Mouse (Mus musculus) 416B (cell line): Measurements from ENCODE around the gene Il2rb.
A peak's percentile ranks its signal among the peaks of the same experiment; 100 is the strongest.

ENCODE experiments used
- DNase-seq: peaks from one replicate; pipeline ENCODE4 v3.0.0; 2011; ENCODE audit warnings: low read depth

Il2rb gene

DNA sequence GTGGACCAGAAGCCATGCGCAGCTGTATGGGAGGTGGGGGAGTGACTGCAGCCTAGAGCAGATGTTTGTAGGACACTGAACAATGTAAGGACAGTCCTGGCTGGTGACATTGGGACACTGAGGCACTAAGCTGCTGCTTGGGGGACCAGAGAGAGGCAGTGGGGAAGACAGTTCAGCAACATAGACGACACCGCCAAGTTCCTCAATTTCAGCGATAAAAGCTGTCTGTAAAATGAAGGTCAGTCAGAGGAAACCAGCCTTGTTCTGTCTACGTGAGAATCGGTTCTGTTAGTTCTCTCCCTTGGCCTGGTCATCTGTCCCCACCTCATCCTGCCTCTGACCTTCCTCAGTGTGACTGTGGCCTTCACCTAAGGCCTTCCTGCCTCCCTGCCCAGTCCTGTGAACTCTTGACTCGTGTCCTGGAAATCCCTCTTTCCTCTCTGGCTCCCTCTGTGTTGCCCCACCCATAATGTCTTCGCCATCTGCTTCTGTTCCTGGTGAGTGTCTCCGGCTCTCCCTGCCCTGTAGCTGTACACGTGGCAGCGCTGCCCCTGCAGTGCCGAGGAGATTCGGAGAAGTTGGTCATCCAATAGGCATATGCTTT, 25.1 kb upstream of the Il2rb start:
- DNase-seq, result peak; percentile 39

DNA sequence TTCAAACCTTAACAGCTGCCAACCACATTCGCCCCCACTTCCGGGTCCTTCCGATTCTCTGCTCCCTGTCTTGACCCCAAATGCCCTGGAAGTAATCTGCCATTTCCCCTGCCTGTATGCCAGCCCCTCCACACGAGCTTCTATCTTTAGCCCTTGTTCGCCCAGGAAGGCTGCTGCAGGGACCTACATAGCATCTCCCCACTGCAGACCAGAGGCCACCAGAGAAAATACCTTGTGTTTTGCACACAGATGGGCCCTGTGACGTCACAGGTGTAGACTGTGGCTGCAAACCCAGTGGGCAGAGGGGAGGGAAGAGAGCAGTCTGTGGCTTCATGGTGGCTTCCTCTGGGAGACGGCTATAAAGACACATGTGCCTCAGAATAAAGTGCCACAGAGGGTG, 23.1 kb upstream of the Il2rb start:
- peak; percentile 49 for DNase-seq

DNA sequence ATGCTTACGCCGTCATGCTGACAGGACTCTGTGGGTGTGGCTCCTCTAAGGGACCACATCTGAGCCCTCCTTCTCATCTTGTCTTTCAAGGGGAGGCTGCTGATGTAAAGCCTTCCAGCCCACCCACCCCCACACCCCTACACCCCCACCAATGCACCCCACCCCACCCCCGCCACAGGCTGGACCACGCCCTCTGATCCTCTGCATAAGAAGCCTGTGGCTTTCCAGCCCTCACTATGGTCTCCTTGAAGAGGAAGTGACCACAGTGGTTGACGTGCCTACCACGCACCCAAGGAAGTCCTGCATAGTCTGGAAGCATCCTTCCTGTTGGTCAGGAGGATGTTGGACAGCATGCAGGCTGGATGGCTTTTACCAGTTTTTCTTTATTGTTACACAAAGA, 20.7 kb upstream of the Il2rb start:
- peak; percentile 68 for DNase-seq

DNA sequence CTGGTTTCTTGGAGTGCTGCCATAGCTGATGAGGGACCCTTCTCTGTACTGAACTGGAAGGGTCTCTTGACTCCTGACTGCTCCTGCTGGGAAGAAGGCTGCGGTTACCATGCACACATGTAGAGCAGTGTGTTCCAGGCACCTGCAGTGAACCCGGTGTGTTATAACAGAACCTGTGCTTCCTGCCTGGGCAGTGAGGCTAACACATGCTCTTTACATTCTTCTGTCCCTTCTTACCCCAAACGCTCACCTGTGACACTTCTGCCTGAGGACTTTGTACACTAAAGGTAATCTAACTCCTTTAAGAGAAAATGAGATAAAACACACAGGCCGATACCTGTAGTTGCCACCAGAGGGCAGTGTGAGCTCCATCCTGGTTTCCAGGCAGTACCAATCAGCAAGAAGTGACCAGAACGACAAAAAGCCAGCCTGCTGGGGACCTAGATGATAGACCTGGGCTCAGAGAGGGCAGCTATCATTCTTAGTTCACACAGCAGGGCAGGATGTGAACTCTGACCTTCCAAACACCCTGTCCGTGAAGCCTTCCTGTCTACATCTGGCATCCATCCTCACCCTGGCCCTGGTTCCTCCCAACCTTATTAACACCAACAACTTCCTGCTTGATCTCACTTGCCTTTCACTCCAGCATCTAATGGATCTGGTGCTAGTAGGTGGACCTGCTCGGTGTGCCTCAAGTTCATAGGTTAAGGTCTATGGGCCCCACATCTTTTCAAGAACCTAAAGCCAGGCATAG, 19.5 kb upstream of the Il2rb start:
- DNase-seq, result peak; percentile 76

DNA sequence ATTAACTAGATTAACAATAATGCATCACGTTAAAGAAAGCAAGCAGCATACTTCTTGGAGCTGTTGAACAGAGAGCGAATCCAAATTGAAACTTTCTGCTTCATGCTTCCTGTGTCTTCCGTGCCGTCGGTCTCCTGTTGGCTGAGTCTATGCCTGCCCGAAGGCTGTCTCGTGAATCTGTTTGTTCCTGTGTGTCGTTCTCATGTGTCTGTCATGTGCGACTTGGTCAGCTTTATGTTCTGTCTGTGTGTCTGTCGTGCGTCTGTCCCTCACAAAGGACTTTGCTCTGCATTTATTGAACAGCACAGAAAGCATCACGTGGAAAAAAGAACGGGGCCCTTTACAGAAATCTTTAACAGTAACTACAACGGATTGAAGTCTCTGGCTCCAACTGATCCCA, 17.9 kb upstream of the Il2rb start:
- no peak for DNase-seq

DNA sequence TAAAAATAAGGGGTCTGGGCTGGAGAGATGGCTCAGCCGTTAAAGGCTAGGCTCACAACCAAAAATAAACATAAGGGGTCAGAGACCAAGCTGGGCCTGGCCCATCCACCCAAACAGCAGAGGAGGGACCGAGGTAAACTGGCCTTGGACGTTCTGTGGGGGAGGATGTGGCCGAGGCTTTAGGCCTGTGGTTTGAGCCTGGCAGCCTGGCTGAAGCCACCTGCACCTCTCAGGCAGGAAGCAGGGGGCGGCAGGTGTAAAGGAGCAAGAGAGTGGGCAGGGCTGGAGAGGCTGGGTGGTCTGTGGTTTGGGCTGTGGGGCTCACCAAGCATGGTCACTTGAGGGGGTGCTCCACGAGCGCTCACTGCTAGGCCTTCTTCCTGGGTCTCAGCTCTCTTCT, 16.9 kb upstream of the Il2rb start:
- DNase-seq, result peak; percentile 56

DNA sequence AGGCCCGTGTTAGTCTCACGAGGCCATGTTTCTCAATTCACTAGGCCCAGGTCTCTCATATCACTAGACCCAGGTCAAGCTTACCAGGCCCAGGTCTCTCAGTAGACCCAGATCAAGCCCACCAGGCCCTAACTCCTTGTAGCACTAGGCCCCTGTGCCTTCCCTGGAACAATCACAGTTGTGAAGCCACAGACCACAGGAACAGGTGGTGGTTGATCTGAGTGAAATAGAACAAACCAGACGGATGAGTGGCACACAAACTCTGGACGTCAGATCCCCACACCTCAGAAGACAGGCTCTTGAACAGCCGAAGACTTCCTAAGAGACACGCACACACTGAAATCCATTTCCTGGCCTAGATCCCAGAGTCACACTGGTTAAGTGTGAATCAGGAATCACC, 15.7 kb upstream of the Il2rb start:
- peak; percentile 58 for DNase-seq

DNA sequence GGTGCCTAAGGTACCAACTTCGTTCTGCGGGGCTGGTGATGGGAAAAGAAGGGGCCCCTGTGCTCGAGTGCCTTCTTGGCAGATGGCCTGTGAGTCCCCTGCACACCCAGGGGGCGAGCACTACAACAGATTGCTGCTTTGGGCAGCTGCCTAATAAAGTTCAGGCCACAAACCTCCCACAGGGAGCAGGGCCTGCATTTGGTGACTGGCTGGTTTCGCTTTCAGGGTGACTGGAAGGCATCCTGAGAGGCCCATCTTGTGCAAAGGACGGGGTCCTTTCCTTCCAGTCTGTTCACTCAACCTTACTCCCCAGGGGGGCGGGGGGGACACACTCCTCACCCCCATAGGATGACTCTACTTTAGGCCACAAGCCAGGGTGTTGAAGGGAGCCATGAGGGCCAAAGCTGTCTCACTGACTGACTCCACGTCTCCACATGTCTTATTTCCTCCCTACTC, 15.1 kb upstream of the Il2rb start:
- DNase-seq, result peak; percentile 53

DNA sequence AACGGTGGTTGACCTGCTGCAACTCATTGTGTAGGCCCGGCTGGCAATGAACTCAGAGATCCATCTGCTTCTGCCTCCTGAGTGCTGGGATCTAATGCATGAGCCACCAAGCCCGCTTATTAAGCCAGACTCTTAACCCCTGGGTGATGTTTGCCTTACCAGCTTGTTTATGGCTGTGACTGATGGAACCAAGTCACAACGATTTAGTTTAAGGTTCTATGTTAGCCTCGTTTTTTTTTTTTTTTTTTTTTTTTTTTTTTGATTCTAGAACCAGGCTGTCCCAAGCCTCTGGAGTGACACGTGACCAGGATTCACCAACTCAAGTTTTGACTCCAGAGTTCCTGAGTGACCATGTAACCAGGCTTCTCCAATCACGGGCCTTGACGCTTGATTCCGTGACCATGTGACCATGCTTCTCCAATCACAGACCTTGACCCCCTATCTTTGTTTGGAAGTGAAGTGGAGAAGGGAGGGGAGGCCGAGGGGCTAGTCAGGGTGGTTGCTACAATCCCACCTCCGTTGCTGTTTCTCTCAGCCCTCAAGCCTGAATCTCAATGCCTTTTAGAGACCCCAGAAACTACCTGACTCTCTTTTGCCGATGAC, 14.3 kb upstream of the Il2rb start:
- no peak for DNase-seq

DNA sequence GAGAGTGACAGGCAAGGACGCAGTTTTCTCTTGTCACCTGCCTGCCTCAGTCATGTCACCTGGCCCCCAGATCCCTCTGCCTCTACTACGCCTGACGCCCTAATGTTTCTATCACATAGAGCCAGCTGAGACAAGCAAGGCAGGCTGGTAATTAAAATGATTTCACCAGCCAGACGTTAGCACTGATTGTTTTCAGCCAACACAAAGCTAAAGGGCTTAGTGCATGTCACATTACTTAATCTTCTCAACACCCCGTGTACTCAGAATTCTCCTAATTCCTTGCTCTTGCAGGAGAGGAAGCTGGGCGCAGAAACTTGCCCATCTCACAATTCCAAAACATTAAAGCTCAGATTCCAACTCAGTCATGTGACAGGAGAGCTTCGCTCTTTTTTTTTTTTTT, 13.4 kb upstream of the Il2rb start:
- no peak for DNase-seq

DNA sequence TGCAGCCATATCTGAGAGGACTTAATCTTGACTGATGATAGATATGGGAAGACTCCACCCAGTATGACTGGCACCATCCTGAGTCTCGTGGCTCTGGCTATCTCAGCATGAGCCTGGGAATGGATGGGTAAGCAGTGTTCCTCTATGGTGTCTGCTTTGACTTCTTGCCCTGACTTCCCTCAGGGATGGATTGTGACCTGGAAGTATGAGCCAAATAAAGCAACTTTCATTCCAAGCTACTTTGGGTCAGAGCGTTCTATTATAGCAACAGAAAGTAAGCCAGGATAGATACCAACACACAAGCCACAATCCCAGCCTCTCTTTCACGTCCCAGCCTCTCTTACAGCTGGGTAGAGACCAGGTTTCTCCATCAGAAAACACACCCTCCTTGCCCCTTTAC, 10.5 kb upstream of the Il2rb start:
- DNase-seq, result no peak

DNA sequence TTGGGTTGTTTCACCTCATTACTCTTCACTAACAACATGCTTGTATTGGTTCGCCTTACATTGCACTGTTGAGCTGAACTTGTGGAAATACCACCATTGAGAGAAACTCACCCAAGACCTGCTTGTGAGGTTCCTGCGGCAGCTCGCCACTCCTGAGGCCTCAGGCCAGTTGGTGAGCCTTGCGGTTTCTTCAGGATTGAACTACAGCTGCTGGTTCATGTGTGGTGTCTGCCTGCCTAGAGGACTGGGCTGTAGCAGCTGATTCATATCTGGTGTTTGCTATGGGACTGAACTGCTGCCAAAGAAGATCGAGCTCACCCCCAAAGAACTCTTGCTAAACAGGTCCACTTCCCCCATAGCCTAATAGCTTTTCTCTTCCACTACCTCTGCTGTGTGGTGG, 9.7 kb upstream of the Il2rb start:
- DNase-seq, result no peak

DNA sequence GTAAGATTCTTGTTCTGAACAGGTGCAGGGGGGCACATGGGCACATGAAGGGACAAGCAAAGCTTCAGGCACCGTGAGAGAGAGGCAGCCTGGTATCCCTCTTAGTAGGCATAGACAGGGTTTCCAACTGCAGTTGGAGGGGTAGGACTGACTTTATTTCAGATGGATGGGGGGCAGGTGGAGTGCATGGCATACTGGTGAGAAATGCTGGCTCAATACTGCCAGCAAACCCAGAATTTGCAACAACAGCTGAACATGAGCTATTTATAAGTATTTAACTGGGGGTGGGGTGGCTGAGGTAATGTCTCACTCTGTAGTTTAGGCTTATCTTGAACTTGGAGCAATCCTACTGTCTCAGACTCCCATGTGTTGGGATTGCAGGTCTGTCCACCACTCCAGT, 8.9 kb upstream of the Il2rb start:
- DNase-seq, result no peak

DNA sequence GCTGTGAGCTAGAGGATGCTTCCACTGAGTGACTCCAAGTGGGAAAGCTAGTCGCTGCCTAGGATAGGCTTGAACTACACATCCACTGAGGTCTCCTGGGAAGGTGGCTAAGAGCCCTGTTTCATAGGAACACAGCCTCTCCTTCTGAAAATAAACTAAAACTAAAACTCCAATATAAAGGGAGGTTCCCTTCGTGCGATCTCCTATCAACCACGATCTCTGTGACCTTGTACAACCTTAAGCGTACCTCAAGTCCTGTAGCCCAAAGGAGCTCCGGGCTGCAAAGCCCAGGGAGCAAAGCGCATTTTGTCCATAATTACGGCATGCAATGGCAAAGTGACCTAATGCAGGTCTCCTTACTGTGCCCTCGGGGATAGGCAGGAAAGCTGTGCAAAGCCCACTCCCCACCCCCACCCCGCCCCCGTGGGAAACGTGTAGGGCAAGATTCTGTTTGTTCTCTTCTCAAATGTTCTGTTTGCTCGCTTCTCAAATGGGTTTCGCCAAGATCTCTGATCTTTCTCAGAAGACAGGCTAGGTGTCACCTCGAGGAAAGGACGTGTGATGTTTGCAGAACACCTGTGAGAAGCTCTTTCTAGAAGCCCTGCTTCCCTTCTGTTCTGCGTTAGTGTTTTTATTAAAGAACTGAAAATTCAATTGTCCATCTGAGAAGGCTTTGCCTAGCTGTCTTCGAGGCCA, 7.5 kb upstream of the Il2rb start:
- DNase-seq, result no peak

DNA sequence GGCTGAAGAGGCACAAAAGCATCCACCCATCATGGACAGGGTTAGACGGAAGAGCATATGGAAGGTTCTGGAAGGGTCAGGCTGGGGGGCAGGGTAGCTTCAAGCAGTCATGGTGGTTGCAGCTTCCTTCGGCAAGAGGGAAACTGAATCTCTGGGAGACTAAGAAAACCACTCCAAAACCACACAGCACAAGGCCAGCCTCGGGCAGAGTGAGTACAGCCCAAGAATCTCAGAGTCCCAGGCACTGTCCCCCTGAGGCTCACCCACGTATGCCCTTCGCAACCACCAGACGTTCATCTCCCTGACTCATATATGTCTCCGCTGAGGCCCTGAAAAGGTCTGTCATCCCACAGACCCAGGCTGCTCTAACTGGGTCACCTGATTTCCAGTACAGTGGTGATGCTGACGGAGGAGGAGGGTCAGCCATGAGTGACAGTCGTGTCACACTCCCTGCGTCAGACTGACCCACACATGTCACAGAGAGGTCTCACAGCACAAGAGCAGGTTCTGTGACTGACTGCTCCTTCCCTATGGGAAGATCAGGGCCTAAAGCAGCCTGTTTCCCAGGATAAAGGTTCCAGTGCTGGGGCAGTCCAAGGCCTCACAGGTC, 1.6 kb downstream of the Il2rb start:
- DNase-seq, result no peak

DNA sequence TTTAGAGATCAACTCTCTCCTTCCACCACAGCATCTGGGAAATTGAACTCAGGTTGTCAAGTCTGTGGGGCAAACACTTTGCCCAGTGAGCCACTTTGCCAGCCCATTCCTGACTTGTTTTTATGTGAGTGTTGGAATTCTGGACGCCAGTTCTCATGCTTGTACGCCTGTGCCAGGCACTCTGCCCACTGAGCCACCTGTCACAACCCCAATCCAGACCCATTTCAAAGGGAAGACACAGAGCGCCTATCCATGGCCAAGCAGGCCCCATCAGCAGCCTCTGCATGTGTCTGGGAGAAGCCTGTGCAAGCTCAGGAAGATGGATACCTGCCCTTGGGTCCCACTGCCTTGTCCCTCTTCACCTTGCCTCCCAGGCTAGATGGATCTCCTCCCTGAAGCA, 3.8 kb downstream of the Il2rb start:
- no peak for DNase-seq

DNA sequence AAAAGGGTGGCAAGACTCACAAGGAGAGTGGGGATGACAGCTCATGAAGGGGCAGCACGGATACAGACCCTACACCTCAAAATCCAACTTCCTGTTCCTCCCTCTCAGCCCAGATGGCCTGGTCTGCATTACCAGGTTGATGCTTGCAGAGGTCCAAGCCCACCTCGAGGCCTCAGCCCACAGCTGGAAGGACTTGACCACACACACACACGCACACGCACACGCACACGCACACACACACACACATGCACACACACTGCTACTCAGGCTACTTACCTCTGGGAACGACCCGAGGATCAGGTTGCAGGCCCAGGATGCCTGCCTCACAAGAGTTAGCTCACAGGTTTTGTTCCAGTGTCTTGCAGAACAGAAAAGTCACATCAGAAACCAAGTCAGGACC, 5.2 kb downstream of the Il2rb start:
- DNase-seq, result no peak

DNA sequence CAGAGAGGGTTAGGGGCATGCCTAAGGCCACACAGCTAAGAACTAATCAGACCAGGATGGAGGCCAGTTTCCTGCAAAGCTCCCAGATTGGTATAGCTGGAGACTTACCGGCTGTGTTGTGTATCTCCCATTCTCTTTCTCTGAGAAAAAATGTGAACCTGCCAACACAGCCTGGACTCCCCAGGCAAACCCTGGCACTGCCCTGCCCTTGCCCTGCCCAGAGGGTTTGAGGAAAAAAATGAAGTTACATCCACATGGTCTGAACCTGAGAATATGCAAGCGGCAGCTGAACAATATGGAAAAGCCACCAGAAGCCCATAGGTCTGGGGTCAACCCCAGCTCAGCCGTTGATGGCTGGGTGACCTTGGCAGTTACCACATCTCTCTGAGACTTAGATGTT, 5.8 kb downstream of the Il2rb start:
- no peak for DNase-seq

DNA sequence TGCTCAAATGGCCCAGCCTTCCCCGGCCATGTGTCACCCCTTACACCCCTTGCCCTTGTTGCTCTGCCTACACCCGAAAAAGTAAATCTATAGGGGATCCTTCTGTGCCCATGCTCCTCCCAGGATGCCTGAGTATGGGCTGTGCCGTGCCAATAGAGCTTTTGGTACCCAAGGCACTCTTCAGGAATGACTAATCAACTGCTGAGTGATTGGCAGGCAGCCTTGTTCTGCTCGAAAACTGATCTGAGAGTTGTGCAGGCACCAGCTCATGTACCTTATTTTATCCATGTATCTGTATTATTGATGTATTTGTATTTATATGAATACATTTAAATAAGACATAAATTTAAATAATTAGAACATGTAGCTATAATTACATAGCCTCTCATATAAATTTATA, 8.0 kb downstream of the Il2rb start:
- DNase-seq, result no peak

DNA sequence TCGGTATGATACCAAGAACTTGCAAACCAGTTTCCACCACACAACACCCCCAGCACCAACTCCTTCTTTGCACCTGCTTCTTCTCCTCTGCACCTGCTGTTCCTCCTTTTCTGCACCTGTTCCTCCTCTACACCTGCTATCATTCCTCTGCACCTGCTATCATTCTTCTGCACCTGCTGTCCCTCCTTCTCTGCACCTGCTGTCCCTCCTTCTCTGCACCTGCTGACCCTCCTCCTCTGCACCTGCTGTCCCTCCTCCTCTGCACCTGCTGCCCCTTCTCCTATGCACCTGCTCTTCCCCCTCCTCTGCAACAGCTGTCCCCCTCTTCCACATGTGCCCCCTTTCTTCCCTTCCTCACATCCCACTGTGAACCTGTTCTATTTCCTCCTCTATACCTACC, 8.5 kb downstream of the Il2rb start:
- DNase-seq, result no peak

DNA sequence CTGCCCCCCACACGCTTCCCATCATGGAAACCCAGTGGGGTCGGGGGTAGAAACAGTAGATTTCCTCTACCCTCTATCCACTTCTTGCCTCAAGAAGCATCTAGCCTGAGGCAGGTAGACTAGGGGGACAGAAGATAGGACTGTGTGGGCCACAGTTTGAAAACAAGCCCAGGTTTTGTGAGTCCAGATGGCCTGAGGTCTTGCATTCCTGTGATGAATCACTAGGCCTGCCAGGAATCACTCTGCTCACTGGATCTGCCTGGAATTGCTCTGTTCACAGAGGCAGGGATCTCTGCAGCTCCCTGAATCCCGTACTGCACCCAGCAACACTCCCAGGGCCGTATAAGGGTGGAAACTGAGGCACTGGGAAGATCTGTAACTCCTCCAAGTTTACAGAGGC, 11.8 kb downstream of the Il2rb start:
- DNase-seq, result no peak

DNA sequence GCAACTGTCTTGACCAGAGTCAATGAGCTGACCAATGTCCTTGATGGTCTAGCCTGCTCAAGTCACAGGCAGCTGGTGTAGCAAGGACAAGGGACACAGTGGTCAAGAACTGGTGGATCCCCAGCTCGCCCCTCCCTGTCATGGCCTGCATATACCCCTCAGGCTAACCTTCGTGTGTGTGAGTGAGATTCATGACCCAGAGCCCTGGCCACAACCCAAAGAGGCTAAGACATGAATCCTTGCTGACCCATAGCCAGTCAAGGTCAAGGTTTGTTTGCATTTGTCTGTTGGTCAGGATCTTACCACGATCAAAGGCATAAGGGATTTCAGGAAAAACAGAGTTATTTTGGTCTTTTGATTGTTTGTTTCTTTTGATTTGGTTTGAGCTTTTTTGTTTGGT, 12.6 kb downstream of the Il2rb start:
- DNase-seq, result no peak
